Mouse (Mus musculus) WW6 (cell line): Measurements from ENCODE around the gene Cd82.

Experiments used
- DNase-seq: peaks from one replicate; pipeline ENCODE4 v3.0.0-alpha.2; 2013; ENCODE audit warnings: low read depth, low spot score

The Cd82 gene

DNA sequence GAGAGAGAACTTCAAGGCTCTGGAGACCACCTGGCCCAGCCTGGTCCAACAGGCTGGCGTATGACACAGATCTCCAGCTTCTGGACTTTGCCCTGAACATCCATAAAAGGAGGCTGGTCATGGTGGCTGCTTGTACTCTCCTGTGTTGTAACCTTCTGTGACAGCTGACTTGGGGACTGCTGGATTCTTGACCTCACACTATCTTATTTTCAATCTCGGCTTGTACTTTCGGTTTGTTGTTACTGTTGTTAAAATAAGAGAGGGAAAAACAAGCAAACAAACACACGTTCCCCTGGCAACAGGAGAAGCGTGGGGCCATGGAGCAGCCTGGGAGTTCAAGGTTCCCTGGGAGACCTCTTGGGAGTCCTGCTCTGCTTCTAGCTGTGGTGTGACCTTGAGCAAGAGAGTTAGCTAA is 17.7 kb downstream of the Cd82 start:
- no peak for DNase-seq

DNA sequence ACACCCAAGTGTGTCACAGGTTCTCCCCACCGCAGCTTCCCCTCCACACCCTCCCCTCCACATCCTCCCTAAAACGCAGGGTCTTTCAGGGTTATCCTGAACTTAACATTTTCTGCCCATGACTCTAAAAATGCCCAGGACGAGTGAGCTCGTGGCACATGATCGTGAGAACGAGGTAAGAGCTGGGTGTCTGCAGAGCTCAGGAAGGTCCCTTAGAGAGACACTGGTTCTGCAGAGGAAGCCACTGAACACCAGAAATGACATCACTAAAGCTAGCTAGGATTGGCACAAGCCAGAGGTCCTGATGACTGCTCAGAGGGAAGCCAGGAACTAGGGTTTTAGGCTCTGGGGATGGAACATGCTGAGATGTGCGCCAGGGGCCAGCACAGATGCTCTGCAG is 18.7 kb downstream of the Cd82 start:
- no peak for DNase-seq

DNA sequence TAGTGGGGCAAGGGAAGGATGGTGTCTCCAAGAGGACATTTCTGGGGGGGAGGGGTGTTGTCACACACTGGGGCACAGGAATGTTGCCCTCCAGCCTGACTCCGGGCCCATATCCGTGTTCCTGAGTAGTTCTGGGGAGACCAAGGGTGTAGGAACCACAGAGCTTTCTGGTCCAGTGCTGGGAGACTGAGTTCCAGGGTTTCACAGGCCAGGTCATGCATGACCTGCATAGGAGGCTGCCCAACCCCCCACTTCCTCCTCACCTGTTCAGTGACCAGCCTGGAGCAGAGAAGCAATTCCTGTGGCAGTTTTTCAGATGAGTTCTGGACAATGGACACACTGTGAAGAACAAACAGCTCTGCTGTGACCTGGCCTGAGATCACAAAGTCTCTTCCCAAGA is 19.8 kb downstream of the Cd82 start:
- DNase-seq: no peak

DNA sequence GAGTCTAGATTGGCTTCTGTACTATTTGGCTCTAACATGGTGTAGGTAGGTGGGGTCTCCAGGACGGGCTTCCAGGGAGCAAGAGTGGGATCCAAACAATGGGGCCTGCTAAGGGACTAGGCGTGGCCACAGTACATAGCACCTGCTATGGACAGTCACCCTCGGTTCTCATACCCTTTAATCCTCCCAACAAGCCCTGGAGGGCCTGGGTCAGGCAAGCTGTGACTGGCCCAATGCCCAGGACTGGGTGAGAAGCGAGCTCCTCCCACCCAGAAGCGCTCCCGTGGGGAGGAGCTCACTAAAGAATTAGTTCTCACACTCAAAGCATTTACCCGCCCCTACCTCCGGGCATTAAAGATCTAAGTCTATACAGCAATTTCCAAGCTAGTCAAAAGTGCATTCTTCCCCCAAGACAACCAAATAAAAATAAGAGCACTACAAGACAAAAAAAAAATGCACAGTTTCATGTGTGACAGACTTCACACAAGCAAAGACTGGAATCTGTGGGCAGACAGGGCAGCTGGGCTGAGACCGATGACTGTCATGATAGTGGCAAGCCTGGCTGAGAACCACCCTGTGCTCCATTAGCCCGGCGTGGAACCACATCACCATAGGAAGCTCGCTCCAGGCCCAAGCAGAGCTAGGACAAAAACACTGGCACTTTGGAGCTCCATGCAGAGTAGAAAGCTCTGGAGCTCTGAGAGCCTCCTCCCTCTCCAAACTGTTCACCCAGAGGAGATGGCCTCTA is 23.0 kb downstream of the Cd82 start:
- no peak for DNase-seq

DNA sequence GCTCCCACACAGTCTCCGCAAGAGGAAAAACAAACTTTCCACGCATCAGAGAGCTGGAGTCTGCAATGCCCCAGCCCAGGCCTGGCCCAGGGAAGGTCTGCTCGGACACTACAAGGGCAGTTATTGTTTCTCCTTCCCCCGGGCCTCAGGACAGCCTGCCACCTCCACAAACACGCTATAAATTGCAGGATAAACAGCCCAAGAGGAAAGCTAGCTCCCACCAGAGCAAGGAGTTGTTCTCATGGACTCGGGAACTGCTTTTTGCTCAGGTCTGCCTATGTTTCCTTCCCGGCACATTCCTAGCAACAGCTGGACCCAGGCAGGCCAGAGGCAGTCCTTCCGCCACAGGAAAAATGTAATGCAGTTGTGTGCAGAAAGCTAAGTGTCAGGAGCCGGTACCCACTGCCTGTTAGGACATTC is 23.6 kb downstream of the Cd82 start:
- no peak for DNase-seq

DNA sequence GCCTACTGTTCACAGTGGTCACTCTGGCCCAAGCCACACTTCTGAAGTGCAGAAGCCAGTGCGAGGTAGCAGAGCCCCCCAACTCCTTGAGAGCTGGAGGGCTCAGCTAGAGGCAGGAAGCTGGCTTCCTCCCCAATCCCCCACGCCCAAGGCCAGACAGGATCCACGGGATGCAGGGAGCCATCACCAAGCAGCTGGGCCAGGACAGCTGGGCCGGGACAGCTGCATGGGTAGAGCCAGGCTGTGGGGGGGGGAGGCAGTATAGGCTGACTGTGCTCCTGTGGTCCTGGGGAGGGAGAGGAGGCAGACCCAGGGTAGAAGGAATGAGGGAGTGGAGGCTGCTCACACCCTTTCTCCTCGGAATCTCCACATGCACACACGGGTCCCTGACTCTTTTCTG is 24.6 kb downstream of the Cd82 start:
- DNase-seq: no peak

DNA sequence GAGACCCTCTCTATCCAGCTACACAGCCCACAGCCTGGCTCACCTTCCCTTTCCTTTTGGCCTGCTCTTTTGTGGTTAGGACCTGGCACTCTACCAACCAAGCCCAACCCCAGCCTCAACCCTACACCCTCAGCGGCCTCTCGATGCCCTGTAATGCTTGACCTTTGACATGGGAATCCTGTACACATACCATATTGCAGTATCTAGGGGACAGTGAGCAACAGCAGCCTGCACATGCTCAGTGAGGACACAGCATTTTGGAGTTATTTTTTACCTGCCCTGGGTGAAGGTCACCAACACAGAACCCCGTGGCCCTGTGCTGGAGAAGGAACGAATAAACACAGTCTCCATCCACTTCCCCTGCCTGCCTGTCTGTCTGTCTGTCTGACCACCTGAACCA is 27.4 kb downstream of the Cd82 start:
- DNase-seq: no peak

DNA sequence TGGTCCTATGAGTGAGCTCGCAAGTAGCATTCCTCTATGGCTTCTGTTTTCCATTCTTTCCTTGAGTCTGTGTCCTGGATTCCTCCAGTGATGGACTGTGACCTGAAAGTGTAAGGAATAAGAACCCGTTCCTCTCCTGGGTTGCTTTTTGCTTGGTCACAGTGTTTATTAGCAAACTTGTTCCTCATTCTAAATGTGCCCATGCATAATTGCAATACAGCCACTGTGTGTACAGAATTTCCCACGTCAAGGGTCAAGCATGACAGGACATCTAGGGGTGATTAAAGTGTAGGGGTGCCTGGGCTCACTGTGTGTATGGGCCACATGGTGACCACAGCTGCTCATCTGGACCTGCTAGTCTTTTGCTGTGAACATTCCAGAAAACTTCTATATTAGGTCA is 28.0 kb downstream of the Cd82 start:
- no peak for DNase-seq

DNA sequence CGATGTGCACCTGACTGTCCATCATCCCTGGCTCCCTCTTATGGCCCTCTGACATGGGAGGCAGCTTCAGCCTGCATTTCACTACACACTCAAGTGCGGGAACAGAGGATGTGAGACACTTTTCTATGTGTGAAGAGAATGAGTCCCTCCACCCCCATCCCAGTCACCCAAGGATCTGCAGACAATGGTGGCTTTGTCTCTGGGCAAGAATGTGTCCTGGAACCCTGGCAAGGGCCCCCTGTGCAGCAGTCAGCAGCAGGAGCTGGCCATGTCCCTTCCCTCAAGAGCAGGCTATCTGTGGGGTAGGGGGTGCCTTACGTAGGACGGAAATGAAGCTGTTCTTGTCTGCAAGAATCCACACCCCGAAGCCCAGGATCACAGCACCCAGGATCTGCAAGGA is 29.4 kb downstream of the Cd82 start:
- DNase-seq: no peak

DNA sequence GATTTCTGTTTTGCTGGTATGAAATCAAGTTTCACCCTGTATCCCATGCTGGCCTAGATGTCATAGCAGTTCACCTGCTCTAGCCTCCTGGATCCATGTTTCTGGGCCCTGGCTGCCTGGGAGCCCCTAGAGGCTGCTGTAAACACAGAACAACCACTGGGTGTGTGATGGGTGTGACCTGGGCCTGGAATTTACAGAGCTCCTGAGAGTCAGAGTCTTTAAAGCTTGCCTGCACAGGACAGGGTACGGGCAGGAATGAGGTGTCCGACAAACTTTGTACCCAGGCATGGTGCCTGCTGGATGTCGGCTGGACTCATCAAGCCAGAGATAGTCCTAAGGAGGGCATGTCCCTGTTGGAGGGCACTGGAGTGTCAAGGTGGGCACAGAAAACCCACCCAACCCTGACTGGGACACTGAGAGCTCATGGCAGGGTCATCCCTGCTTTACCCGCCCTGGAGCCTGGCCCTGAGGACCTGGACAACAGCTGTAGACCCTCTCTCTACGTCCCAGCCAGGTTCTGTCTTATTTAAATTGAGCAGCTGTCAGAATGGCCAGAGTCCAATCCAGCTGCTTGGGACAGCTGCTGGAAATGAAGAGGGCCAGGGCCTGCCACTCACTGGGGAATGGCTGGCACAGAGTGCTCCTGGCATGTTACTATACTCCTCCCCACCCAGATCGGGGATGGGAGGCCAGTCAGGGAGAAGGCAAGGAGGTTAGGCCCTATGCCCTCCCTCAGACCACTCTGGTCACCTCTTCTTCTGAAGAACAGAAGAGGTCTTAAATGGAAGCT is 30.1 kb downstream of the Cd82 start:
- DNase-seq: no peak

DNA sequence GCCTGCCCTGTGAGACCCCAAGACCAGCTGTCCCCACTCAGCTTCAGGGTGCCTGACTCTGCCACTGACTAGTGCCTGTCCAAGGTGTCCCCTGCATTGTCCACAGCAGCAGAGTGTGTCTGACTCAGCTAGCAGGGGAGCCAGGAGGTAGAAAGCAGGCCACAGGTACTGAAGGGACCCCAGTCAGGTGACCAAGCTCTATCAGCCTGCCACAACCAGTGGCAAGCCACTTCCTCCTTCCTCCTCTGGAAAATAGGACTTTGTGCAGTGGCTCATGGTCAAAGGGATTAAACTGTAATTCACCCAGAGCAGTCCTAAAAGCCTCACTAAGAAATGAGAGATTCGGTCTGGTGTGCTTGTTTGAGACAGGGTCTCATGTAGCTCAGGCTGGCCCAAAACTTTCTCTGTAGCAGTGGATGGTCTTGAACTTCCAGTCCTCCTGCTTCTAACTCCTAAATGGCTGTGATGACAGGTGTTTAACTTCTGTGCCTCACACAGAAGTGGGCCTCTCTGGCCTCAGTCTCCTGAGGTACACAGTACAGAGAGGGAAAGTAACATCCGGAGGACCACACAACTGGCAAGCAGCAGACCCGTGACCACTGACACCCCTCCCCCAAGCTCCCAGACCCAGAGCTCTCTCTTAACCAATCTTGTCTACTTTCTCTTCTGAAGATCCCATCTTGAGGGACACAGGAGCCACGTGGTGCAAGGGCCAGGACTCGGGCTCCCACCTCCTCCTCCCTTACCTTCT is 31.2 kb downstream of the Cd82 start:
- DNase-seq: no peak

DNA sequence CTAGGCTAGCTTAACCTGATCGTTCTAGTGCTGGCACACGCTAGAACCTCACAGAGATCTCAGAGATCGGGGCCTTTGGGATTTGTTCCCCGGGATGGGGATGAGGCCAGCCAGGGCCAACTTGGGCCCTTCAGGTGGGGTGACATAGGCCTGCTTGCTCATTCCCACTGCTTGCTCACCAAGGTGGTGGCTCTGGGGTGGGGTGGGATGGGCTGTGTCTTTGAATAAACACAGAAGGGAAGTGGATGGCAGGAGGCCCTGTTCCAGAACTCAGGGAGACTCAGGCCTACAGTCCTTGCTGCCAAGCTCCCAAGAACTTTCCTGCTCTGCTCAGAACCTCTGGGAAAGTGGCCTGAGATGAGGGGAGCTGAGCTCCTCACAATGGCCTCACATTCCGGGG is 31.9 kb downstream of the Cd82 start:
- DNase-seq: no peak

DNA sequence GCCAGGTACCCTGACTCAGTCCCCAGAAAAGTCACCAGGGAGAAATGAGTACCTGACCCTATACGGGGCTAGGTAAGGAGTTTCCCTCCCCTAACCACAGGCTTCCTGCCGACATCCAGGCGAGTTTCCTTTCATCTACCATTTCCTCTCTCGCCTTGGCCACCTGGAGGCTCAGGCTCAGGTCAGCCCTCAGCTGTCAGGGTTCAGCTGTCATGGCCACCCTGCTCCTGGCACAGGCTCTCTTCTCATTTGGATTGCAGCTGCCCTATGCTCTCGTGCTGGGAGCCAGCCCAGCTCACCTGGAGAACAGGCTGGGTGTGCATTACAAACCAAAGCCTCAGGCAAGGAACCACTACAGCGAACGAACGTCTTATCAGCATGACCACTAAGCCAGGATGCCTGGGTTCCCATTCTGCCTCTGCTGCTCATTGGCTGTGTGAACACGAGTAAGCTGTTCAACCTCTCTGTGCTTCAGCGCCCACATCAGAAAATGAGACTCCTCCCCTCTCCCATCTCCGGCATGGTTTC is 34.9 kb downstream of the Cd82 start:
- DNase-seq: no peak

DNA sequence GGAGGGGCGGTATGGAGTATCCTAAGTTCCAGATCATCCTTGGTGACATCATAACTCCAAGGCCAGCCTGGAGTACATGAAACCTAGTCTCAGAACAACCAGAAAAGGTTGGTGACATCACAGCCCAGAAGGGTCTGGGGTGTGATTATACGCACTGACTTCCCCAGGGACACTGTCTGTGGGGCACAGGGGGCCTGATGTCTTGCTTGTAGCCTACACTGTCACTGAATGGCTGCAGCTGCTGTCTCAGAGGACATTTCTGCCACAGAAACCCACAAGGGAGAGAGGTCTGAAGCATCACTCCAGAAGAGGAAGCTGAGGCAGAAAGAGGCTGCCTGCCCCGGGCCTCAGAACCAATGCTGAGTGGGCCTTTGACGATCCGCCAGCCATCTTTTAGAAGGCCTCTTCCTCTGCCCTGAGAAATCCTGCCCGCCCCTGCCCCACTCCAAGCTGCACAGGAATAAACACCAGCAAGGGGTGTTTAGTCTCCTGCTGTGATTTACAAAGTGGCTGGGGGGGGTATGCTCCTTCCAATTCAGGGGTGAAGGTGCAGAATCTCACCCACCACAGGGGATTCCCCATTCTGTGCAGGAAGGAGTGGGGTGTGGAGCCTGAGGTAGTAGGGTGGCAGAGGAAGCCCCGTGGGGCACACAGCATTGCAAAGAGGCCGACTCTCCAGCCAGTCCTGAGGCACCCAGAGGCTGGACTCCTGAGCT is 35.8 kb downstream of the Cd82 start:
- no peak for DNase-seq

DNA sequence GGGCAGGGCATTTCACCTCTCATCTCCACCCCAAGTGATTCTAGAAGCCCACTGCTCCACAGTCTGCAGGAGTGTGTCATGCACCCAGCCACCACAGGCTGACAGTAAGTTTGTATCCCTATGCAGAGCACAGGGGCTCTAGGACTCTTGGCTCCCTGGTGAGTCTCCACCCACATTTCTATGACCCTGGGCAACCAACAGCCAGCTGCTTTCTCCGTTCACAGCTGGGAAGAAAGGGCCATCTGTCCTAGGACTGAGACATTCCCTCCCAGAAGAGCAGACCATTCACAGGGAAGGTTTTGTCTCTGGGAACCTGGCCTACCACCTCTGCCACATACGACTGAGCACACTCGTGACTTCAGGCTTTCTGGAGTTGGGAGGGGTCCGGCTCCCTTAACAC is 37.1 kb downstream of the Cd82 start:
- no peak for DNase-seq

DNA sequence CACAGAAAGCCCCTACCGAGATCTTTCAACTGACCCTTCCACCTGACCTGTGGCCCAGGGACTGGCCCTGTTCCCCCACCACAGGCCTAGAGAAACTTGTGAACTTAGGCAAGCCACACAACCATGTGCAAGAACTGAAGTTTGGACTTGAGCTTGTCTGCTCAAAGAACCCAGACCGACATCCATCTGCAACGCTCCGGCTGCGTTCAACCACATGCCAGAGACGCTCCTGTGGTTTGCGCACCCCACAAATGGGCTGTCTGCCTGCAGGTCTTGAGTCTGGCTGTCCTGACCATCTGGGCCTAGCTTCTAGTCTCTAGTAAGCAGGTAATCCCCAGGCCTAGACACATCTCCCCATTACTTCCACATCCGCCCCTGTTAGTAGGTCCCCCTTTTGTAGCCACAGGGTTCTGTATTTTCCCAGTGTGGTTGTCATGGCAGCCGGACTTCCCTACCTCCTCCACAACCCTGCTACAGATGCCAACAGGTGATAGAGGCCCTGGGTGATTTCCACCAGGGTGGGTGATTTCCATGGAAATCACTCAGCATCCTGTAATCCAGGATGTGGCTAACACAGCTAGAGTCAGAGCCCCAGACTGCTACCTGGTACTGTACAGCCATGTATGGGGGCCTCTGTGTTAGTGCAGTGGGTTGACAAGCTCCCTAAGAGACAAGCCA is 38.5 kb downstream of the Cd82 start:
- no peak for DNase-seq

DNA sequence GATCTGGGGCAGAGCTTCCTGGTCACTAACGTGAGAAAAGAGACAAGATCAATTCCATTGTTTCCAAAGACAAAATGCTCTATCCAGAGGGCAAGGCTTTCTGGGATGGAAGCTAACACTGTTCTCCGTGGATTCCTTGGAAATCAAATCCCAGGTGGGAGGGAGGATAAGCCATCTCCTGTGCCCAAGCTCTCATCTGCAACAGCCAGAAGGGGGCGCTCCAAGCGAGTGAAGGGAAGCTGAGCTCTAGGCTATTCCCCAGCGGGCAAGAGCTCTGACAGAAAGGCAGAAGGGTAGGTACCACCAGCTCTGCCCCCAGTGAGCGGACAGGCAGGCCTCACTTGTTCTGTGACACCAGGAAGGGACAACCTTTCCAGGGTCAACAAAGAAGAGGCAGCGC is 41.6 kb downstream of the Cd82 start:
- DNase-seq: no peak

DNA sequence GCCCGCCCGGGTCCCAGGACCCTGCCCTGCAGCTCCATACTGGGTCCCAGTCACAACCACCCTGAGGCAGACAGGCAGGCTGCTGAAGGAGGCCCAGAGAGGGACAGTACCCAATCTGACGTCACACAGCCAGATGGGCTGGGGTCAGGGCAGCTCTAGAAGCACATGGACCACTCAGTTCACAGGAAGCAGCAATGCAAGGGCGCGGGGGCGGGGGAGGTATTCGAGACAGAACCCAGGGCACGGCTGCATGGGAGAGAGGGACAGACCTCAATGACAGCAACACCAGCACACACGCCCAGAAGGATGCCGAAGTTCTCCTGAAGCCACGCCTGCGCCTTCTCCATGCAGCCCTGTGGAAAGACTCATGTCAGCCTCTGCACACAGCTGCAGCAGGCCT is 43.0 kb downstream of the Cd82 start:
- no peak for DNase-seq

DNA sequence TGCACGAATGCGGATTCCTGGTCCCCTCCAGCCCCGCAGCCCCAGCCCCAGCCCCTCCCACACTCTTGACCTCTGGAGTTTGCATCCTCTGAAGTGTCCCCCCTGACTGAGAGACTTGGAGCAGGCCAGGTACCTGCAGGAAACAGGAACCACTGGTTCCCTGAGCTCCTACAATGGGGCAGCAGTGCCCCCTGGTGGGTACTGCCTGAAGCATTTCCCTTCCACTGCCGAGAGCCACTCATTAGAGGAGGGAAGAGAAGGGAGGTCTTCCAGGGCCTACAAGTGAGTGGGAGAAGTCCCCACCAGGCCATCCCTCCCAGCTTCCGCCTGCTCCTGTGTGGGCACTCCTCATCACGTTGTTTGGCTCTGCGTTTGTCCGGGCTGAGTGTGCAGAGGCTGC is 44.5 kb downstream of the Cd82 start:
- peak; percentile 55 for DNase-seq

DNA sequence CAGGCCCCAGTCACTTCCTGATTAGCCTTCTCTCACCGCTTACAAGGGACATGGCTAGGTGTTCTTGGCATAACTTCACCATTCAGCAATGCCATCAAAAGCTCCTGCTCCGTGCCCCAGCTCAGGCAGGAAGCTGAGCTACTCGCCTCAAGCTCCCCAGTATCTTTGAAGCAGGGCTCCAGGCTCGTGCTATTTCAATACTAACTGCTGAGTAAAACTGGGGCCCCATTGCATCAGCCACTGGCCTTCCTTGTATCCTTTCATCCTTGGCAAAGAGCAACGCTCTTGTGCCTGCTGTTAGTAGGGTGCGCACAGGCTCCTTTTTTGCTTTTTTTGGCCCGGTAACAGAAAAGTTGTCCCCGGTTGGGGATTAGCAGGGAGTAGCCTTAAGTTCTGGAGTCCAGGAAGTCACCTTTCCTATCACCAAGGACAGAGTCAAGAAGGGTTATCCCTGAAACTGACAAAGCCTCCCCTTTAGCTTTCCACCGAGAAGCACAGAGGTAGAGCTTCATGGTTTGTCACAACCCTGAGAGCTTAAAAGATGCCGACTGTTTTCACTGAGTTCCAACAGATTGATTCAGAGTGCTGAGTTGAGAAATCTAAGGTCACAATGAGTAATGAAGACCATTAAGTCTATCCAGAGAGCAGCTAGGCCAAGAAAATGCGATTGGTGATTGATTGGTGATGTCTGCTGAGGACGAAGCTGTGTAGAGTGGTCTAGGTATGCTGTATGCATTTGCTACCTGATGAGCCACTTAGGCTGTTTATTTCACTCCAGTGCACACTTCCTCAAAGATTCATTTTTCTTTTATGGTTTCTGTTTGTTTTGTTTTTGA is 45.8 kb downstream of the Cd82 start:
- no peak for DNase-seq
